12 mouse cellular contexts compared by ENCODE assay signal in the genomic region with DNA sequence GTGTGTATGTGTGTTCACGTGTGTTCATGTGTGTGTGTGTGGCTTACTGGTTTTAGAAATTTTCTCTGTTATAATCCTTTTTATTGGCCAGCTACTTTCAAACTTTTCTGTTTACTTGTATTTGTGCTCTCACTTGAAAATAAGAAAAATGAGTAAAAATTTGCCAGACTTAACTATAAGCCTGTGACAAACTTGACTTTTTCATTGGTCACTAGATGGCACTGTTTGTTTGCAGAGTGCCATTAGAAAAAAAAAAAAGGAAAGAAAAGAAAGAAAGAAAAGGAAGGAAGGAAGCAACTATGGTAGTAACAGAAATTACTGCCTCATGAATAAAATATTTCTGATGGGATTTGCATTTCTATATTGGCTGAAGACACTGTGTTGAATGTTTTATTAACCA. TPM values are rescaled to one million over a fixed set of nuclear protein-coding genes. Genes with fewer than 3 reads are reported as not detected.
DNase-seq lines count a peak whose midpoint lies in the region; ATAC-seq and TF ChIP-seq lines count a peak whose summit lies in the region.
"Had no signal": no experiment of that assay in that cellular context is flagged by ENCODE, and none has a peak within 500 bp of the region (broad histone marks: within the 10 kb centered on the region; RNA-seq: fewer than 3 reads in every experiment).

No protein-coding gene starts in this region.

- H3K9me3 ChIP-seq in liver, postnatal 0 days (ENCODE audit: low read length) = no peaks in the 10 kb centered on the region
- H3K9me3 ChIP-seq in liver, embryonic 11.5 days (ENCODE audit: control insufficient read depth, low read length) = no peaks in the 10 kb centered on the region
- no peaks in the 10 kb centered on the region for H3K9me3 ChIP-seq in MEL (replicated peaks; ENCODE audit: insufficient read depth, low read length)
- H3K9me3 ChIP-seq: embryonic facial prominence, embryonic 12.5 days had no signal

- no peak overlapping the region for H3K27ac ChIP-seq in gastrocnemius, adult 2 months
- no peak overlapping the region for H3K27ac ChIP-seq in liver, postnatal 0 days (ENCODE audit: low read depth)
- H3K27ac ChIP-seq in liver, embryonic 11.5 days (ENCODE audit: low read depth, low read length) = no peak overlapping the region
- no peak overlapping the region for H3K27ac ChIP-seq in MEL (ENCODE audit: control insufficient read depth, low read depth, low read length)
- H3K27ac ChIP-seq: embryonic facial prominence, embryonic 12.5 days had no signal

- no peak for TF ChIP-seq EP300 in liver, postnatal 0 days (IDR thresholded peaks at IDR 0.05; ENCODE audit: low read depth)
- no peak for TF ChIP-seq EP300 in MEL (IDR thresholded peaks at IDR 0.05; ENCODE audit: low read depth in 1 of 2, low read length in 2 of 2)

- no peak overlapping the region for H3K4me3 ChIP-seq in gastrocnemius, adult 2 months
- no peak overlapping the region for H3K4me3 ChIP-seq in liver, postnatal 0 days (ENCODE audit: low read depth, low read length)
- no peak overlapping the region for H3K4me3 ChIP-seq in liver, embryonic 11.5 days (ENCODE audit: low read depth, low read length)
- no peak overlapping the region for H3K4me3 ChIP-seq in MEL (ENCODE audit: control insufficient read depth in 1 of 2, insufficient read depth in 1 of 2, low read depth in 2 of 2, low read length in 2 of 2)
- H3K4me3 ChIP-seq: embryonic facial prominence, embryonic 12.5 days had no signal

- peak; percentile 78 for TF ChIP-seq CTCF in gastrocnemius, adult 2 months (IDR thresholded peaks at IDR 0.05)
- TF ChIP-seq CTCF in liver, postnatal 0 days (IDR thresholded peaks at IDR 0.05; ENCODE audit: low read depth) = peak; percentile 56
- peak; percentile 18 to 91 (median 32); a peak in 3 of 6 replicates for TF ChIP-seq CTCF in MEL (IDR thresholded peaks at IDR 0.05 in 2 of 3, conservative IDR thresholded peaks at IDR 0.05 in 1 of 3; ENCODE audit: control insufficient read depth in 1 of 3, insufficient read depth in 1 of 3, low read depth in 2 of 3, low read length in 3 of 3, poor library complexity in 1 of 3, severe bottlenecking in 1 of 3)

- H3K36me3 ChIP-seq in liver, postnatal 0 days (replicated peaks; ENCODE audit: insufficient read depth, low read length) = peaks cover 12% of the 10 kb centered on the region; the same call in 1 of the 2 replicates
- H3K36me3 ChIP-seq in liver, embryonic 11.5 days (ENCODE audit: control insufficient read depth, insufficient read depth, low read length) = no peaks in the 10 kb centered on the region
- H3K36me3 ChIP-seq in MEL (ENCODE audit: control insufficient read depth in 1 of 2, insufficient read depth in 2 of 2, low read length in 2 of 2) = peaks cover 9% of the 10 kb centered on the region in 2 experiments

- TF ChIP-seq RAD21 in MEL (IDR thresholded peaks at IDR 0.05; ENCODE audit: low read depth, low read length) = peak; percentile 94

- peaks cover 4% of the 10 kb centered on the region; the same call in 1 of the 2 replicates for H3K79me2 ChIP-seq in MEL (ENCODE audit: control insufficient read depth, insufficient read depth, low read length, poor library complexity)

- DNase-seq in gastrocnemius, adult 2 months = no peak
- no peak for DNase-seq in gastrocnemius, postnatal 25 days
- no peak for DNase-seq in liver, postnatal 0 days
- no peak for DNase-seq in liver, embryonic 11.5 days (ENCODE audit: low spot score)
- DNase-seq in MEL (ENCODE audit: low read depth, low spot score) = peak; percentile 66
- peak; percentile 23 for DNase-seq in forelimb bud, embryonic 11.5 days (ENCODE audit: low read depth, low spot score)
- no peak for DNase-seq in spleen, postnatal 14 days (ENCODE audit: low spot score in 2 of 2)
- DNase-seq: gastrocnemius, postnatal 10 days; heart, postnatal 36 days; right cerebral cortex, postnatal 14 days had no signal

- 93% methylated on average over 1 of the region's 1 CpGs for WGBS in liver, postnatal 0 days (ENCODE audit: insufficient replicate concordance)
- WGBS in liver, embryonic 11.5 days = 94% methylated on average over 1 of the region's 1 CpGs

- TF ChIP-seq POLR2A in MEL (IDR thresholded peaks at IDR 0.05; ENCODE audit: control insufficient read depth in 1 of 2, insufficient read depth in 1 of 2, low read depth in 1 of 2, low read length in 2 of 2, poor library complexity in 1 of 2) = no peak

- intact Hi-C loops in gastrocnemius, adult 2 months (cut with DNase I) = loop anchor here (5.0 to 10.0 kb wide), 3 partner anchors 549 to 919 kb away; no protein-coding TSS in a partner anchor

- no peak for ATAC-seq in liver, postnatal 0 days
- no peak for ATAC-seq in liver, embryonic 11.5 days (replicated peaks; ENCODE audit: low FRiP score)
- ATAC-seq in inflammation-experienced regulatory T-cells, adult 6 months = no peak

- H3K9ac ChIP-seq in liver, postnatal 0 days (replicated peaks) = no peak overlapping the region
- no peak overlapping the region for H3K9ac ChIP-seq in liver, embryonic 11.5 days (ENCODE audit: low read depth, low read length)
- no peak overlapping the region for H3K9ac ChIP-seq in MEL (ENCODE audit: control insufficient read depth, low read depth, low read length, poor library complexity, severe bottlenecking)
- H3K9ac ChIP-seq: embryonic facial prominence, embryonic 12.5 days had no signal

- no peaks in the 10 kb centered on the region for H3K27me3 ChIP-seq in liver, postnatal 0 days (ENCODE audit: insufficient read depth, low read length)
- H3K27me3 ChIP-seq in liver, embryonic 11.5 days (replicated peaks; ENCODE audit: control insufficient read depth, insufficient read depth, low read length) = no peaks in the 10 kb centered on the region
- no peaks in the 10 kb centered on the region for H3K27me3 ChIP-seq in MEL (ENCODE audit: control insufficient read depth in 1 of 2, insufficient read depth in 2 of 2, low read length in 2 of 2)
- H3K27me3 ChIP-seq: embryonic facial prominence, embryonic 12.5 days had no signal

- H3K4me1 ChIP-seq in liver, postnatal 0 days (ENCODE audit: insufficient read depth) = no peaks in the 10 kb centered on the region
- H3K4me1 ChIP-seq in liver, embryonic 11.5 days (replicated peaks; ENCODE audit: control insufficient read depth, insufficient read depth, low read length) = 0 out of 2 replicates have a peak, but pooled peaks cover 3% of the 10 kb centered on the region
- H3K4me1 ChIP-seq in MEL (ENCODE audit: control insufficient read depth in 1 of 2, insufficient read depth in 2 of 2, low read length in 2 of 2) = peaks cover under 1 to 3% of the 10 kb centered on the region in 2 experiments; a peak in 1 of 4 replicates
- H3K4me1 ChIP-seq: embryonic facial prominence, embryonic 12.5 days had no signal

- no peak overlapping the region for H3K4me2 ChIP-seq in liver, postnatal 0 days (ENCODE audit: low read depth, low read length)
- no peak overlapping the region for H3K4me2 ChIP-seq in liver, embryonic 11.5 days
- H3K4me2 ChIP-seq: embryonic facial prominence, embryonic 12.5 days had no signal

TF ChIP-seq in MEL, 35 proteins besides CTCF, POLR2A, EP300 and RAD21 (continues in another document):
- TF ChIP-seq HCFC1 (IDR thresholded peaks at IDR 0.05; ENCODE audit: low read depth, low read length) (0 out of 2 replicates have a peak, but pooled peaks have one; percentile 17), UBTF (IDR thresholded peaks at IDR 0.05; ENCODE audit: borderline replicate concordance, insufficient read depth, low read depth, low read length) (0 out of 2 replicates have a peak, but pooled peaks have one; percentile 37), KAT2A (conservative IDR thresholded peaks at IDR 0.05; ENCODE audit: low read depth, low read length) (no peak), SIN3A (IDR thresholded peaks at IDR 0.05; ENCODE audit: low read length) (peak; percentile 48), MAFK (IDR thresholded peaks at IDR 0.05; ENCODE audit: borderline replicate concordance, low read depth, low read length) (no peak), ZNF384 (IDR thresholded peaks at IDR 0.05; ENCODE audit: low read depth, low read length) (peak; percentile 100), USF2 (IDR thresholded peaks at IDR 0.05; ENCODE audit: borderline replicate concordance in 1 of 2, insufficient read depth in 1 of 2, low read depth in 1 of 2, low read length in 2 of 2) (no peak), MAX (IDR thresholded peaks at IDR 0.05; ENCODE audit: low read length) (no peak), ETS1 (IDR thresholded peaks at IDR 0.05; ENCODE audit: low read depth, low read length) (no peak), ZMIZ1 (IDR thresholded peaks at IDR 0.05; ENCODE audit: low read depth, low read length) (no peak), MEF2A (IDR thresholded peaks at IDR 0.05; ENCODE audit: extremely low read depth, insufficient replicate concordance, low read depth, low read length, poor library complexity, severe bottlenecking) (no peak), ZKSCAN1 (IDR thresholded peaks at IDR 0.05; ENCODE audit: low read depth, low read length) (no peak), MAZ (IDR thresholded peaks at IDR 0.05; ENCODE audit: low read depth, low read length) (no peak), RCOR1 (IDR thresholded peaks at IDR 0.05; ENCODE audit: low read depth, low read length) (no peak), E2F4 (IDR thresholded peaks at IDR 0.05; ENCODE audit: borderline replicate concordance, low read depth, low read length) (no peak), ELF1 (IDR thresholded peaks at IDR 0.05; ENCODE audit: low read depth, low read length) (0 out of 2 replicates have a peak, but pooled peaks have one; percentile 16)

RNA-seq across cellular contexts. Expression of a gene that starts 19.8 kb away (rescaled TPM):
- total RNA-seq in gastrocnemius, adult 2 months (2021) = 10 to 100 TPM; 18.9 to 20.3 TPM
- total RNA-seq in gastrocnemius, postnatal 25 days (2021) = 10 to 100 TPM; 16.0 to 16.2 TPM
- 9.7 and 10.5 TPM in 2 replicates for polyA plus RNA-seq in liver, postnatal 0 days (2015; fragmentation: Nextera tagmentation; extraction: Ambion mirVana)
- 26.4 and 30.1 TPM in 2 replicates for polyA plus RNA-seq in liver, embryonic 11.5 days (2014; fragmentation: Nextera tagmentation; extraction: Ambion mirVana)
- 33.8 and 42.8 TPM in 2 replicates for total RNA-seq in MEL (2012; rRNA removed)
- 100 to 1,000 TPM in 1 of 2 experiments, 10 to 100 TPM in 1; 37.2 to 119 TPM for polyA plus RNA-seq in MEL (2012; ENCODE audit: insufficient read depth in 1 of 2, insufficient read length in 2 of 2, low read depth in 1 of 2, low replicate concordance in 2 of 2, missing spikeins in 1 of 2)
- 10 to 100 TPM; 26.2 to 39.5 (median 34.4) TPM for polyA plus RNA-seq in inflammation-experienced regulatory T-cells, adult 6 months (2017; shearing (Covaris generic))

RNA-seq across cellular contexts. Expression of a gene that starts 20.0 kb away (rescaled TPM):
- 10 to 100 TPM; 19.6 to 23.3 TPM for total RNA-seq in gastrocnemius, adult 2 months (2021)
- 10 to 100 TPM; 16.1 to 20.5 TPM for total RNA-seq in gastrocnemius, postnatal 25 days (2021)
- polyA plus RNA-seq in liver, postnatal 0 days (2015; fragmentation: Nextera tagmentation; extraction: Ambion mirVana) = 49.0 and 49.9 TPM in 2 replicates
- 120 and 124 TPM in 2 replicates for polyA plus RNA-seq in liver, embryonic 11.5 days (2014; fragmentation: Nextera tagmentation; extraction: Ambion mirVana)
- total RNA-seq in MEL (2012; rRNA removed) = 101 and 109 TPM in 2 replicates
- polyA plus RNA-seq in MEL (2012; ENCODE audit: insufficient read depth in 1 of 2, insufficient read length in 2 of 2, low read depth in 1 of 2, low replicate concordance in 2 of 2, missing spikeins in 1 of 2) = 100 to 1,000 TPM in 1 of 2 experiments, 10 to 100 TPM in 1; 95.6 to 114 TPM
- polyA plus RNA-seq in inflammation-experienced regulatory T-cells, adult 6 months (2017; shearing (Covaris generic)) = 10 to 100 TPM; 59.2 to 70.5 (median 65.2) TPM

Comparison
In these comparisons a context has a peak if more than half of its experiments do, and no peak if none do; other contexts are left out.
1. DNase-seq: peak in MEL (single experiment) and forelimb bud, embryonic 11.5 days (single experiment); none in gastrocnemius, adult 2 months (single experiment), gastrocnemius, postnatal 25 days (single experiment), liver, postnatal 0 days (single experiment), liver, embryonic 11.5 days (single experiment) and spleen, postnatal 14 days (0 of 2).
2. Peak in every context shown above with its lines, with median percentiles within 50 percentile points of each other: CTCF ChIP-seq.